Mouse (Mus musculus) B cell, adult 62 days (primary cell): ENCODE results near the gene Spindoc. TPM values are rescaled to one million over a fixed set of nuclear protein-coding genes. Genes with fewer than 3 reads are reported as not detected.

Experiments
- total RNA-seq: library from RNA; stranded (reverse); gene quantifications from 4 replicates; pipeline ENCODE4 v1.2.4, GENCODE M21; 2023

Gene Spindoc
- total RNA-seq: 19.3 to 30.6 TPM (median 26.0 TPM) in 4 replicates

DNA sequence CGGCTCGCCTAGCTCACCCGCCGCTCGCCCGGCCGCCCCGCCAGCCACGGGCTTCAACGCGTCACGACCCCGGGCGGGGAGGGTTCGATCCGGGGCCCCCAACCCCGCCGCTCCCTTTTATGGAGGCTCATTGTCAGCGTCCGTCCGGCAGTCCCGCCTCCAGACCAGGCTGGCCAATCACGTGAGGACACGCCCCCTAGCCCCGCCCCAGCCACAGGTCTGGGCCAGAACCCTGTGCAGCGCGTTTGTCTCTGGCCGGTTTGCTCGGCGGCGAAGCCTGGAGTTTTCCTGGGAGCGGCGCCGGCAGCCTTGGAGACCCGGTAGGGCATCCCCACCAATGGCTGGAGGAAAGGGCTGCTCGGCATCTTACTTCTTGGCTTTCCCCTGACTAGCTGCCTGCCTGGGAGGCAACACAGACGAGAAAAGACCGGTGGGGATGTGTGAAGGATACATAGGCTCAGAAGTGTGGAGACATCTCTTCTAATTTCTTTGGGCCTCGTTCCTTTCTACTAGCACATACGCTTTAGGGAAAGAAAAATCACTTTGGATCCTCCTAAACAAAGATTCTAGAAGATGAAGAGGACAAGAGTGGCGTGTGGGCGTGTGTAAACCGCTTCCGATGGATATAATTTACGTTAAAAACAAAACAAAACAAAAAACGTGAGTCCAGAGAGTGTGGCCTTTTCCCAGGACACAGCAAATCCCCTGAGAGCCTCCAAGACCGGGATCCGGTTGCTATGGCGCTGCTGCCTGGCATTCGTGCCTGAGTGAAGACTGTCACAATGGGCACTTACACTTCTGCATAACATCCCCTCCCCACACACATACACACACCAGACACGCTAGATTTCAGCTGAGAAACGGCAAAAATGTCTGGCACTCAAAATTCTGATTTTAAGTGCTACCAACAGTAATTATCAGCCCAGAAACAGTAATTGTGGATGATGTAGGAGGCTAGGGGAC, at the start of gene Spindoc:
Gene Spindoc (minus strand): TSS at position 92 of the 963 bp plus-strand sequence.

DNA sequence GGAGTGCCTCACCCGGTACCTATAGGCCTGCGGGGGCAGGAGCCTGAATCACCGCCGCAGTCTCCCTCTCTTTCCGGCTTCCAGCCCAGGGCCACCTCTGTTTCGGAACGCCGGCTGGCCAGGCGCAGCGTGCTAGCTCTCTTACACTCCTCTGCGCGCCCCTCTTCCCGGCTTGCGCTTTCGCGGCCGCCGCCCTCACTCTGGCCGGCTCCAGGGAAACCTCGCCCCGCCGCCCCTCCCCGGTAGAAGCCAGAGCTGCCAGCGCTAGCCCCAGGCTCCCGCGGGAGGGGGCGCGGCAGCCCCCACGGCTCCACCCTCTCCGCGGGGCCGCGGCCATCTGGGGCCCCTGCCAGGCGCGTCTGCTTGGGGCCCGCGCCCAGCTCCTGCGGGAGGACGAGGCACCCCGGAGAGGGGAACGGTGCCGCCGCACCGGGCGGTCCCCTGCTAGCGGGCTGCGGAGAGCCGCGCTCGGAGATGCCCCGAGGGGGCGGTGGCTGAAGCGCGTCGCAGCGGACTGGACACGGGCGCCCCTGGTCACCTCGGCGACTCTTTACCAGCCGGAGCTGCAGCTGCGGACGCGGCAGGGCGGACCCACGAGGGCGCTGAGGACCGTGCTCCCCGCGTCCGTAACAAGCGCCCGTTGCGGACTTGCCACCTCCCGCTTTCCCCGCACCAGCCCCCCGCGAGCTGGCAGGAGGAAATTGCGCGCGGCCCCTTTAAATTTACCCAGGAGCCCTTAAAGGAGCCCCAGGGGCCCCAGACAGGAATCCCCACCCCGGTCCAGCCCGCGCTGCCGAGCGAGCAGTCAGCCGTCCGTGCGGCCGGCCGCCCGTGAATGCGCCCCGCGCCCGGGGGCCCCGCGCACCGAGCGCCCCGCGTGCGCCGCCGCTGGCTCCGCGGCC, 34.3 kb upstream of the Spindoc start, which contains the start of gene 2700081O15Rik:
Gene 2700081O15Rik (plus strand): TSS at position 792 of the 902 bp plus-strand sequence.

DNA sequence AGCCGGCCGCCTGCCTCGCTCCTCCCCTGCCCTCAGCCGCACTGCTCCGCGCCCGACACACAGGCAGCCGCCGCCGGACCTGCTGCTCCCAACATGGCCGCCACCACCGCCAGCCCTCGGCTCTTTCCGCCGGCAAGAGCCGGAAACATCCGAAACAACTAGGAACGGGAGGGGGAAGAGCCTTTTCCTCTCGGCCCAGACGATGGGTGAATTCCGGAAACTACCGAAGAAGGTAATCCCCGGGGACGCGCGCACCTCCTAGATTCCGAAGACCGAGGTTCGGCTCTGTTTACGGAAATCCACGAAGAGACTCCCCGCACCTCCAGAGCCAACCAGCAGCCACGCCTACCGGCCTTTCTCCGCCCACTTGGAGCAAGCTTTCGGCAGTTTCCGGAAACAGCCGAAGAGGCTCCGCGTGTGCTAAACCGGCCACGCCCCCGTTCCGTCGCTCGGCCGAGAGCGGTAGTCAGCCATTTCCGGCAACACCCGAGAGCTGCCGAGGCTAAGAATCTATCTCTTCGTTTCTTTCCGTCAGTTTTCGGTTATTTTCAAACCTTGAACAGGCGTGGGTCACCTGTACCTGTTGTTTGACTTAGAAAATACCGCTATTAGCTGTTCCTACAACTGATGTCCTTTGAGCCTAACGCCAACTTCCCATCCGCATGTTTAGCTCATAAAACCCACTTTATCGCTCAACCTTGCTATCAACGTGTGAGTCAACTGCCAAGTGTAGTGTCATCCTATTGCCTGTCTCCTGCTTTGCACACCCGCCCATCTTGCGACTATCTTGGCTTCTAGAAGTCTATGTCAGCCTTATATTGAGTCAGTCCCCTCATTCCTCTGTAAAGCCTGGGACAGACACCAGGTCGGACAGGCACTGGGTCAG, 41.0 kb downstream of the Spindoc start, which contains the start of gene Mark2:
Gene Mark2 (minus strand): TSS at position 349 of the 886 bp plus-strand sequence.

Other genes with a start within 250 kb of the Spindoc start
- gene Otub1, start 176.7 kb downstream of the Spindoc start, total RNA-seq: 132 to 147 TPM (median 146 TPM) in 4 replicates
- gene Cox8a, start 165.4 kb downstream of the Spindoc start, total RNA-seq: 310 to 323 TPM (median 315 TPM) in 4 replicates
- 50.2 to 60.6 TPM (median 57.0 TPM) in 4 replicates for gene Naa40, start 141.8 kb downstream of the Spindoc start, total RNA-seq
- 1.8 to 3.9 TPM (median 1.9 TPM) in 4 replicates for gene Rcor2, start 115.7 kb downstream of the Spindoc start, total RNA-seq
- 218 to 233 TPM (median 220 TPM) in 4 replicates for gene Mark2, start 41.1 kb downstream of the Spindoc start, total RNA-seq
- 6.4 to 13.0 TPM (median 8.4 TPM) in 4 replicates for gene 2700081O15Rik, start 34.6 kb upstream of the Spindoc start, total RNA-seq
- gene Rtn3, start 100.3 kb upstream of the Spindoc start, total RNA-seq: 50.9 to 53.2 TPM (median 52.4 TPM) in 4 replicates
- 61.3 to 63.9 TPM (median 63.4 TPM) in 4 replicates for gene Atl3, start 111.0 kb upstream of the Spindoc start, total RNA-seq
- gene Pla2g16, start 174.5 kb upstream of the Spindoc start, total RNA-seq: 11.8 to 15.7 TPM (median 13.9 TPM) in 4 replicates
- gene Lgals12, start 224.2 kb upstream of the Spindoc start, total RNA-seq: not detected in 4 replicates
- gene Hrasls5, start 229.5 kb upstream of the Spindoc start, total RNA-seq: not detected in 4 replicates